Mouse (Mus musculus): ENCODE data around the gene 1700016H13Rik. TPM values are rescaled to one million over a fixed set of nuclear protein-coding genes. Genes with fewer than 3 reads are reported as not detected.

Gene 1700016H13Rik
- total and polyA plus RNA-seq, 3 experiments: 0.23 to 0.40 TPM; not detected in 1

DNA sequence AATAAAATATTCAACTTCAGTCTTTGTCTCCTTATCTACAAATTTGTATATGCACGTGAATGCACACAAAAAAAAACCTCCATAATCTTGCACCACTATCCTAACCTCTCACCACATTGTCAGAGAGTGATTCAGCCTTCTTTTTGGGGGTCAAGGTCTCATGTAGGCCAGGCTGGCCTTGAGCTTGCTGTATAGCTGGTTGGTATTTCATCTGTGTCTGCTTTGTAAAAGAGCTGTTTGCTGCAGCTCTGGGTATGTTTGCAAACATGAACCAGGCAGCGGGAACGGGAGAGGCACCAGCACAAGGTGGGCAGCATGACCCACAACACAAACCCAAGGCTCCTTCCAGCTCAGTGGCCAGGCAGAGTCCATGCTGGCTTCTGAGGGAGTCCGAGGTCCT lies 17.8 kb upstream of the 1700016H13Rik start:
- Histone ChIP-seq H3K4me1 (ENCODE audit: control insufficient read depth in 1 of 2, insufficient read depth in 2 of 2, low read length in 2 of 2) (no peaks in the 10 kb centered on the region), H3K9me3 (replicated peaks; ENCODE audit: insufficient read depth, low read length) (no peaks in the 10 kb centered on the region), H3K27me3 (ENCODE audit: control insufficient read depth in 1 of 2, insufficient read depth in 2 of 2, low read length in 2 of 2) (peaks cover 3 to 5% of the 10 kb centered on the region in 2 experiments; a peak in 3 of 4 replicates), H3K27ac (ENCODE audit: control insufficient read depth, low read depth, low read length) (no peak overlapping the region), H3K36me3 (ENCODE audit: control insufficient read depth in 1 of 2, insufficient read depth in 2 of 2, low read length in 2 of 2) (no peaks in the 10 kb centered on the region), H3K9ac (ENCODE audit: control insufficient read depth, low read depth, low read length, poor library complexity, severe bottlenecking) (no peak overlapping the region), H3K79me2 (ENCODE audit: control insufficient read depth, insufficient read depth, low read length, poor library complexity) (no peaks in the 10 kb centered on the region), H3K4me3 (ENCODE audit: control insufficient read depth in 1 of 2, insufficient read depth in 1 of 2, low read depth in 2 of 2, low read length in 2 of 2) (no peak overlapping the region)
- DNase-seq (ENCODE audit: low read depth, low spot score): no peak
- TF ChIP-seq BHLHE40 (IDR thresholded peaks at IDR 0.05; ENCODE audit: borderline replicate concordance, low read depth, low read length): no peak
- TF ChIP-seq POLR2AphosphoS2 (IDR thresholded peaks at IDR 0.05; ENCODE audit: low read length): no peak
- TF ChIP-seq ZNF384 (IDR thresholded peaks at IDR 0.05; ENCODE audit: low read depth, low read length): no peak
- no peak for TF ChIP-seq MYC (IDR thresholded peaks at IDR 0.05; ENCODE audit: low read depth, low read length)

DNA sequence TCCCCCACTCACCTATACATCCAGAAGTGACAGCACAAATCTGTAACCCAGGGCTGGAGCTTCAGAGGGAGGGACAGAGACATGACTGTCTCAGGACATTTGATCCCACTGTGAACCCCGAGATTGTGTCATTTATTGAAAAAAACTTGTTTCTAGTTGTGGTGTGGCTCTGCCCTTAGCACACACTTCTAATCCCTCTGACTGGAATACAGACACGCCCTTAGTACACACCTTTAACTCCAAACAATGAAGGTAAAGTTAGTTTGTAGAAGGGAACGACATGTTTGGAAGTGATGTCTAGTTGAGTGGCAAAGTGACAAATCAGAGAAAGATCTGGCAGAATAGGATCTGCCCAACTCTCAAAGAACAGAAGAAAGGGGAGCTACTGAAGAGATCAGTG lies 16.0 kb upstream of the 1700016H13Rik start:
- H3K36me3 ChIP-seq (ENCODE audit: control insufficient read depth in 1 of 2, insufficient read depth in 2 of 2, low read length in 2 of 2): no peaks in the 10 kb centered on the region
- H3K79me2 ChIP-seq (ENCODE audit: control insufficient read depth, insufficient read depth, low read length, poor library complexity): no peaks in the 10 kb centered on the region
- no peak overlapping the region for H3K27ac ChIP-seq (ENCODE audit: control insufficient read depth, low read depth, low read length)
- H3K4me1 ChIP-seq (ENCODE audit: control insufficient read depth in 1 of 2, insufficient read depth in 2 of 2, low read length in 2 of 2): no peaks in the 10 kb centered on the region
- H3K9ac ChIP-seq (ENCODE audit: control insufficient read depth, low read depth, low read length, poor library complexity, severe bottlenecking): no peak overlapping the region
- TF ChIP-seq NRF1 (IDR thresholded peaks at IDR 0.05; ENCODE audit: insufficient read depth, low read depth, low read length, poor library complexity, severe bottlenecking) (no peak), ELF1 (IDR thresholded peaks at IDR 0.05; ENCODE audit: low read depth, low read length) (no peak), ZC3H11A (IDR thresholded peaks at IDR 0.05; ENCODE audit: low read depth, low read length) (no peak), CHD2 (IDR thresholded peaks at IDR 0.05; ENCODE audit: low read length) (no peak), MYC (IDR thresholded peaks at IDR 0.05; ENCODE audit: low read depth, low read length) (no peak), CTCF (IDR thresholded peaks at IDR 0.05 in 2 of 3, conservative IDR thresholded peaks at IDR 0.05 in 1 of 3; ENCODE audit: control insufficient read depth in 1 of 3, insufficient read depth in 1 of 3, low read depth in 2 of 3, low read length in 3 of 3, poor library complexity in 1 of 3, severe bottlenecking in 1 of 3) (no peak), GABPA (IDR thresholded peaks at IDR 0.05; ENCODE audit: low read depth, low read length) (no peak), RCOR1 (IDR thresholded peaks at IDR 0.05; ENCODE audit: low read depth, low read length) (no peak), RAD21 (IDR thresholded peaks at IDR 0.05; ENCODE audit: low read depth, low read length) (no peak), MXI1 (IDR thresholded peaks at IDR 0.05; ENCODE audit: low read depth, low read length) (no peak), POLR2AphosphoS5 (IDR thresholded peaks at IDR 0.05; ENCODE audit: borderline replicate concordance, low read depth, low read length) (no peak), USF1 (IDR thresholded peaks at IDR 0.05; ENCODE audit: low read depth, low read length) (no peak), TBP (IDR thresholded peaks at IDR 0.05; ENCODE audit: low read depth, low read length) (no peak), NELFE (IDR thresholded peaks at IDR 0.05; ENCODE audit: low read depth, low read length) (no peak), TAL1 (IDR thresholded peaks at IDR 0.05; ENCODE audit: low read length) (no peak), ZMIZ1 (IDR thresholded peaks at IDR 0.05; ENCODE audit: low read depth, low read length) (no peak), BHLHE40 (IDR thresholded peaks at IDR 0.05; ENCODE audit: borderline replicate concordance, low read depth, low read length) (no peak), MYB (IDR thresholded peaks at IDR 0.05; ENCODE audit: low read depth, low read length) (no peak), GATA1 (IDR thresholded peaks at IDR 0.05; ENCODE audit: low read depth, low read length) (no peak), MAFK (IDR thresholded peaks at IDR 0.05; ENCODE audit: borderline replicate concordance, low read depth, low read length) (no peak)
- no peak overlapping the region for H3K4me3 ChIP-seq (ENCODE audit: control insufficient read depth in 1 of 2, insufficient read depth in 1 of 2, low read depth in 2 of 2, low read length in 2 of 2)
- no peaks in the 10 kb centered on the region for H3K9me3 ChIP-seq (replicated peaks; ENCODE audit: insufficient read depth, low read length)
- H3K27me3 ChIP-seq (ENCODE audit: control insufficient read depth in 1 of 2, insufficient read depth in 2 of 2, low read length in 2 of 2): peaks cover 5% of the 10 kb centered on the region in 2 experiments
- DNase-seq (ENCODE audit: low read depth, low spot score): no peak
